Mouse (Mus musculus): ENCODE data around the gene 2310022A10Rik. TPM values are rescaled to one million over a fixed set of nuclear protein-coding genes. Genes with fewer than 3 reads are reported as not detected.

The 2310022A10Rik gene
- polyA plus RNA-seq, 1 experiment: 6.6 TPM

- no peak for TF ChIP-seq GATA1 (IDR thresholded peaks at IDR 0.05; ENCODE audit: low read length)
- TF ChIP-seq TAL1 (IDR thresholded peaks at IDR 0.05; ENCODE audit: low read length): no peak
- no peak overlapping the region for H3K4me3 ChIP-seq (replicated peaks)
- peaks cover 84% of the 10 kb centered on the region for H3K36me3 ChIP-seq (ENCODE audit: control insufficient read depth)
- peaks cover 57% of the 10 kb centered on the region for H3K4me1 ChIP-seq (ENCODE audit: control insufficient read depth)
- H3K9me3 ChIP-seq (ENCODE audit: control insufficient read depth, low read length): no peaks in the 10 kb centered on the region
- H3K27me3 ChIP-seq (ENCODE audit: control insufficient read depth): no peaks in the 10 kb centered on the region
These were observed 51.8 kb downstream of the 2310022A10Rik start for GRCm38 (mm10) chr7:27604661-27605348.

- peaks cover 86% of the 10 kb centered on the region for H3K36me3 ChIP-seq (ENCODE audit: control insufficient read depth)
- H3K4me3 ChIP-seq (replicated peaks): no peak overlapping the region
- no peaks in the 10 kb centered on the region for H3K27me3 ChIP-seq (ENCODE audit: control insufficient read depth)
- TF ChIP-seq TAL1 (IDR thresholded peaks at IDR 0.05; ENCODE audit: low read length): no peak
- TF ChIP-seq GATA1 (IDR thresholded peaks at IDR 0.05; ENCODE audit: low read length): no peak
- peaks cover 50% of the 10 kb centered on the region for H3K4me1 ChIP-seq (ENCODE audit: control insufficient read depth)
- no peaks in the 10 kb centered on the region for H3K9me3 ChIP-seq (ENCODE audit: control insufficient read depth, low read length)
These were observed 52.7 kb downstream of the 2310022A10Rik start for GRCm38 (mm10) chr7:27605499-27606285.

GRCm38 (mm10) chr7:27606481-27607254 is 53.6 kb downstream of the 2310022A10Rik start:
- Histone ChIP-seq H3K36me3 (ENCODE audit: control insufficient read depth) (peaks cover 89% of the 10 kb centered on the region), H3K4me1 (ENCODE audit: control insufficient read depth) (peaks cover 50% of the 10 kb centered on the region), H3K9me3 (ENCODE audit: control insufficient read depth, low read length) (no peaks in the 10 kb centered on the region), H3K4me3 (replicated peaks) (no peak overlapping the region), H3K27me3 (ENCODE audit: control insufficient read depth) (no peaks in the 10 kb centered on the region)
- no peak for TF ChIP-seq TAL1 (IDR thresholded peaks at IDR 0.05; ENCODE audit: low read length)
- no peak for TF ChIP-seq GATA1 (IDR thresholded peaks at IDR 0.05; ENCODE audit: low read length)

- H3K36me3 ChIP-seq (ENCODE audit: control insufficient read depth): peaks cover 89% of the 10 kb centered on the region
- no peaks in the 10 kb centered on the region for H3K27me3 ChIP-seq (ENCODE audit: control insufficient read depth)
- peaks cover 47% of the 10 kb centered on the region for H3K4me1 ChIP-seq (ENCODE audit: control insufficient read depth)
- no peaks in the 10 kb centered on the region for H3K9me3 ChIP-seq (ENCODE audit: control insufficient read depth, low read length)
- no peak overlapping the region for H3K4me3 ChIP-seq (replicated peaks)
- no peak for TF ChIP-seq TAL1 (IDR thresholded peaks at IDR 0.05; ENCODE audit: low read length)
- no peak for TF ChIP-seq GATA1 (IDR thresholded peaks at IDR 0.05; ENCODE audit: low read length)
These were observed 54.5 kb downstream of the 2310022A10Rik start for GRCm38 (mm10) chr7:27607580-27607979.

- Histone ChIP-seq H3K9me3 (ENCODE audit: control insufficient read depth, low read length) (no peaks in the 10 kb centered on the region), H3K4me1 (ENCODE audit: control insufficient read depth) (peaks cover 47% of the 10 kb centered on the region), H3K4me3 (replicated peaks) (no peak overlapping the region), H3K27me3 (ENCODE audit: control insufficient read depth) (no peaks in the 10 kb centered on the region), H3K36me3 (ENCODE audit: control insufficient read depth) (peaks cover 88% of the 10 kb centered on the region)
- TF ChIP-seq TAL1 (IDR thresholded peaks at IDR 0.05; ENCODE audit: low read length): no peak
These were observed 55.1 kb downstream of the 2310022A10Rik start for GRCm38 (mm10) chr7:27608130-27608529.

GRCm38 (mm10) chr7:27609285-27609684 is 56.3 kb downstream of the 2310022A10Rik start:
- TF ChIP-seq TAL1 (IDR thresholded peaks at IDR 0.05; ENCODE audit: low read length) (no peak), GATA1 (IDR thresholded peaks at IDR 0.05; ENCODE audit: low read length) (no peak)
- peaks cover 87% of the 10 kb centered on the region for H3K36me3 ChIP-seq (ENCODE audit: control insufficient read depth)
- peaks cover 45% of the 10 kb centered on the region for H3K4me1 ChIP-seq (ENCODE audit: control insufficient read depth)

GRCm38 (mm10) chr7:27609688-27610087 is 56.7 kb downstream of the 2310022A10Rik start:
- H3K4me1 ChIP-seq (ENCODE audit: control insufficient read depth): peaks cover 43% of the 10 kb centered on the region
- no peaks in the 10 kb centered on the region for H3K27me3 ChIP-seq (ENCODE audit: control insufficient read depth)
- H3K36me3 ChIP-seq (ENCODE audit: control insufficient read depth): peaks cover 88% of the 10 kb centered on the region
- H3K4me3 ChIP-seq (replicated peaks): no peak overlapping the region
- no peaks in the 10 kb centered on the region for H3K9me3 ChIP-seq (ENCODE audit: control insufficient read depth, low read length)
- TF ChIP-seq TAL1 (IDR thresholded peaks at IDR 0.05; ENCODE audit: low read length) (no peak), GATA1 (IDR thresholded peaks at IDR 0.05; ENCODE audit: low read length) (no peak)

More at GRCm38 (mm10) chr7:27609285-27609684, 56.3 kb downstream of the 2310022A10Rik start:
- Histone ChIP-seq H3K9me3 (ENCODE audit: control insufficient read depth, low read length) (no peaks in the 10 kb centered on the region), H3K4me3 (replicated peaks) (no peak overlapping the region), H3K27me3 (ENCODE audit: control insufficient read depth) (no peaks in the 10 kb centered on the region)

GRCm38 (mm10) chr7:27610370-27610769 is 57.3 kb downstream of the 2310022A10Rik start:
- Histone ChIP-seq H3K4me3 (replicated peaks) (no peak overlapping the region), H3K9me3 (ENCODE audit: control insufficient read depth, low read length) (no peaks in the 10 kb centered on the region), H3K4me1 (ENCODE audit: control insufficient read depth) (peaks cover 41% of the 10 kb centered on the region), H3K36me3 (ENCODE audit: control insufficient read depth) (peaks cover 85% of the 10 kb centered on the region), H3K27me3 (ENCODE audit: control insufficient read depth) (no peaks in the 10 kb centered on the region)
- no peak for TF ChIP-seq TAL1 (IDR thresholded peaks at IDR 0.05; ENCODE audit: low read length)
- no peak for TF ChIP-seq GATA1 (IDR thresholded peaks at IDR 0.05; ENCODE audit: low read length)

- Histone ChIP-seq H3K4me3 (replicated peaks) (no peak overlapping the region), H3K9me3 (ENCODE audit: control insufficient read depth, low read length) (no peaks in the 10 kb centered on the region), H3K4me1 (ENCODE audit: control insufficient read depth) (peaks cover 36% of the 10 kb centered on the region), H3K36me3 (ENCODE audit: control insufficient read depth) (peaks cover 83% of the 10 kb centered on the region), H3K27me3 (ENCODE audit: control insufficient read depth) (no peaks in the 10 kb centered on the region)
- TF ChIP-seq GATA1 (IDR thresholded peaks at IDR 0.05; ENCODE audit: low read length) (no peak), TAL1 (IDR thresholded peaks at IDR 0.05; ENCODE audit: low read length) (no peak)
These were observed 57.8 kb downstream of the 2310022A10Rik start for GRCm38 (mm10) chr7:27610871-27611270.
